8 mouse cellular contexts compared by ENCODE assay signal in genomic region chr7:17066412-17066811, GRCm38 (mm10). TPM values are rescaled to one million over a fixed set of nuclear protein-coding genes. Genes with fewer than 3 reads are reported as not detected.
DNase-seq lines count a peak whose midpoint lies in the region; ATAC-seq and TF ChIP-seq lines count a peak whose summit lies in the region.

No protein-coding gene starts in this region.

- H3K4me2 ChIP-seq in hindbrain, embryonic 12.5 days (replicated peaks), result no peak overlapping the region
- no peak overlapping the region for H3K4me2 ChIP-seq in heart, postnatal 0 days (ENCODE audit: low read depth, low read length)

- peaks cover 18% of the 10 kb centered on the region for H3K4me1 ChIP-seq in hindbrain, embryonic 10.5 days (replicated peaks)
- peaks cover 11% of the 10 kb centered on the region for H3K4me1 ChIP-seq in hindbrain, embryonic 12.5 days
- H3K4me1 ChIP-seq in heart, postnatal 0 days (ENCODE audit: control insufficient read depth, insufficient read depth), result no peaks in the 10 kb centered on the region
- no peaks in the 10 kb centered on the region for H3K4me1 ChIP-seq in thymus, adult 2 months (replicated peaks; ENCODE audit: control insufficient read depth, insufficient read depth, low read length)

- H3K4me3 ChIP-seq in hindbrain, embryonic 10.5 days, result no peak overlapping the region
- no peak overlapping the region for H3K4me3 ChIP-seq in hindbrain, embryonic 12.5 days
- H3K4me3 ChIP-seq in heart, postnatal 0 days (ENCODE audit: low read depth, low read length), result no peak overlapping the region
- H3K4me3 ChIP-seq in left cerebral cortex, adult 2 months, result no peak overlapping the region
- no peak overlapping the region for H3K4me3 ChIP-seq in thymus, adult 2 months (ENCODE audit: control insufficient read depth, insufficient read depth, low read length)

- peak; percentile 89 for TF ChIP-seq CTCF in heart, postnatal 0 days (IDR thresholded peaks at IDR 0.05; ENCODE audit: low read depth)
- peak; percentile 87 for TF ChIP-seq CTCF in left cerebral cortex, adult 2 months (IDR thresholded peaks at IDR 0.05)
- TF ChIP-seq CTCF in thymus, adult 2 months (IDR thresholded peaks at IDR 0.05; ENCODE audit: borderline replicate concordance, control insufficient read depth, extremely low read depth, insufficient read depth, low read length, poor library complexity), result no peak

- H3K9ac ChIP-seq in hindbrain, embryonic 12.5 days, result no peak overlapping the region
- no peak overlapping the region for H3K9ac ChIP-seq in heart, postnatal 0 days (replicated peaks; ENCODE audit: low read depth, low read length)

- no peak for TF ChIP-seq POLR2A in thymus, adult 2 months (IDR thresholded peaks at IDR 0.05; ENCODE audit: control insufficient read depth, extremely low read depth, insufficient read depth, low read length, poor library complexity)

- 27% methylated on average over 2 of the region's 2 CpGs for WGBS in hindbrain, embryonic 10.5 days
- 15% methylated on average over 2 of the region's 2 CpGs for WGBS in hindbrain, embryonic 12.5 days
- WGBS in heart, postnatal 0 days, result 10% methylated on average over 2 of the region's 2 CpGs
- 2% methylated on average over 2 of the region's 2 CpGs for WGBS in thymus, adult 2 months

- ATAC-seq in hindbrain, embryonic 12.5 days (ENCODE audit: low FRiP score), result no peak
- no peak; the same call in 1 of the 2 replicates for ATAC-seq in heart, postnatal 0 days (ENCODE audit: insufficient read depth, low read depth)
- peak; percentile 70; the same call in 1 of the 2 replicates for ATAC-seq in megakaryocyte-erythroid progenitor cell, adult 5-6 weeks (replicated peaks; ENCODE audit: low FRiP score, low TSS enrichment, poor library complexity, severe bottlenecking)

- no peaks in the 10 kb centered on the region for H3K36me3 ChIP-seq in hindbrain, embryonic 10.5 days
- no peaks in the 10 kb centered on the region for H3K36me3 ChIP-seq in hindbrain, embryonic 12.5 days
- H3K36me3 ChIP-seq in heart, postnatal 0 days (replicated peaks; ENCODE audit: control insufficient read depth, insufficient read depth, low read length), result no peaks in the 10 kb centered on the region
- no peaks in the 10 kb centered on the region for H3K36me3 ChIP-seq in thymus, adult 2 months (ENCODE audit: control insufficient read depth, insufficient read depth, low read length)

- H3K27ac ChIP-seq in hindbrain, embryonic 10.5 days, result no peak overlapping the region
- H3K27ac ChIP-seq in hindbrain, embryonic 12.5 days, result no peak overlapping the region
- no peak overlapping the region for H3K27ac ChIP-seq in heart, postnatal 0 days (ENCODE audit: low read depth)
- no peak overlapping the region for H3K27ac ChIP-seq in left cerebral cortex, adult 2 months
- H3K27ac ChIP-seq in thymus, adult 2 months (ENCODE audit: control insufficient read depth, insufficient read depth, low read length), result no peak overlapping the region

- no peaks in the 10 kb centered on the region for H3K9me3 ChIP-seq in hindbrain, embryonic 10.5 days
- no peaks in the 10 kb centered on the region for H3K9me3 ChIP-seq in hindbrain, embryonic 12.5 days (replicated peaks)
- H3K9me3 ChIP-seq in heart, postnatal 0 days (replicated peaks; ENCODE audit: control insufficient read depth, low read length), result no peaks in the 10 kb centered on the region

- intact Hi-C loops in left cerebral cortex, adult 2 months (cut with DNase I), result loop anchor here (1.0 to 2.0 kb wide), 4 partner anchors 40 to 134 kb away; partner anchors contain the start of gene Ppp5c

- peak; percentile 75 for DNase-seq in hindbrain, embryonic 10.5 days (ENCODE audit: low spot score)
- peak; percentile 76 for DNase-seq in adipocyte (ENCODE audit: low spot score)
- peak; percentile 81 for DNase-seq in embryo, embryonic 11 days
- DNase-seq in heart, postnatal 0 days (ENCODE audit: low spot score), result peak; percentile 49
- peak; percentile 82 to 94 for DNase-seq in left cerebral cortex, adult 2 months (ENCODE audit: extremely low spot score in 1 of 2, low spot score in 2 of 2)
- DNase-seq in thymus, adult 2 months, result peak; percentile 78

- peaks cover 20% of the 10 kb centered on the region for H3K27me3 ChIP-seq in hindbrain, embryonic 10.5 days (ENCODE audit: insufficient read depth, poor library complexity, severe bottlenecking)
- peaks cover 25% of the 10 kb centered on the region for H3K27me3 ChIP-seq in hindbrain, embryonic 12.5 days
- no peaks in the 10 kb centered on the region for H3K27me3 ChIP-seq in heart, postnatal 0 days (ENCODE audit: control insufficient read depth, insufficient read depth, low read length)
- no peaks in the 10 kb centered on the region for H3K27me3 ChIP-seq in thymus, adult 2 months (ENCODE audit: control insufficient read depth, insufficient read depth, low read length)

- no peak for TF ChIP-seq EP300 in heart, postnatal 0 days (IDR thresholded peaks at IDR 0.05; ENCODE audit: low read depth)

RNA-seq across cellular contexts. Expression of gene Hif3a, which starts 4.2 kb away (rescaled TPM):
- polyA plus RNA-seq in hindbrain, embryonic 10.5 days (2016; fragmentation: Nextera tagmentation; extraction: Ambion mirVana), result 4.8 and 5.6 TPM in 2 replicates
- 7.9 and 9.5 TPM in 2 replicates for polyA plus RNA-seq in hindbrain, embryonic 12.5 days (2016; fragmentation: Nextera tagmentation; extraction: Ambion mirVana)
- total RNA-seq in heart, postnatal 0 days (2014; rRNA removed; ENCODE audit: low replicate concordance), result 29.7 and 35.5 TPM in 2 replicates
- polyA plus RNA-seq in heart, postnatal 0 days (2015; fragmentation: Nextera tagmentation; extraction: Ambion mirVana), result 4.2 and 6.2 TPM in 2 replicates
- total RNA-seq in left cerebral cortex, adult 2 months (2021), result 10 to 100 TPM; 12.1 to 12.8 TPM
- 22.8 and 39.3 TPM in 2 replicates for total RNA-seq in megakaryocyte-erythroid progenitor cell, adult 5-6 weeks (2014; fragmentation: Nextera tagmentation)
- total RNA-seq in megakaryocyte-erythroid progenitor cell, adult 5-6 weeks (2017), result 2.9 and 3.7 TPM in 2 replicates
- 2.8 and 8.9 TPM in 2 replicates for polyA plus RNA-seq in thymus, adult 2 months (2012; rRNA removed)

RNA-seq across cellular contexts. Expression of gene Psg16, which starts 7.4 kb away (rescaled TPM):
- 0.07 and 0.20 TPM in 2 replicates for polyA plus RNA-seq in hindbrain, embryonic 10.5 days (2016; fragmentation: Nextera tagmentation; extraction: Ambion mirVana)
- 0.26 and 0.36 TPM in 2 replicates for polyA plus RNA-seq in hindbrain, embryonic 12.5 days (2016; fragmentation: Nextera tagmentation; extraction: Ambion mirVana)
- 0.08 TPM in 1 of 2 replicates, not detected in the other for total RNA-seq in heart, postnatal 0 days (2014; rRNA removed; ENCODE audit: low replicate concordance)
- polyA plus RNA-seq in heart, postnatal 0 days (2015; fragmentation: Nextera tagmentation; extraction: Ambion mirVana), result 0.07 and 0.12 TPM in 2 replicates
- total RNA-seq in left cerebral cortex, adult 2 months (2021), result 1 to 10 TPM; 3.6 to 5.6 TPM
- 0.11 TPM in 1 of 2 replicates, not detected in the other for total RNA-seq in megakaryocyte-erythroid progenitor cell, adult 5-6 weeks (2014; fragmentation: Nextera tagmentation)
- 1.1 TPM in 1 of 2 replicates, not detected in the other for total RNA-seq in megakaryocyte-erythroid progenitor cell, adult 5-6 weeks (2017)
- polyA plus RNA-seq in thymus, adult 2 months (2012; rRNA removed), result not detected in 2 replicates

RNA-seq across cellular contexts. Expression of gene Ppp5c, which starts 38.7 kb away (rescaled TPM):
- polyA plus RNA-seq in hindbrain, embryonic 10.5 days (2016; fragmentation: Nextera tagmentation; extraction: Ambion mirVana), result 126 and 136 TPM in 2 replicates
- 101 and 102 TPM in 2 replicates for polyA plus RNA-seq in hindbrain, embryonic 12.5 days (2016; fragmentation: Nextera tagmentation; extraction: Ambion mirVana)
- total RNA-seq in heart, postnatal 0 days (2014; rRNA removed; ENCODE audit: low replicate concordance), result 55.0 and 68.0 TPM in 2 replicates
- polyA plus RNA-seq in heart, postnatal 0 days (2015; fragmentation: Nextera tagmentation; extraction: Ambion mirVana), result 88.5 and 93.6 TPM in 2 replicates
- total RNA-seq in left cerebral cortex, adult 2 months (2021), result 100 to 1,000 TPM; 163 to 168 TPM
- 148 and 150 TPM in 2 replicates for total RNA-seq in megakaryocyte-erythroid progenitor cell, adult 5-6 weeks (2014; fragmentation: Nextera tagmentation)
- 58.8 and 82.4 TPM in 2 replicates for total RNA-seq in megakaryocyte-erythroid progenitor cell, adult 5-6 weeks (2017)
- polyA plus RNA-seq in thymus, adult 2 months (2012; rRNA removed), result 359 and 363 TPM in 2 replicates
